25 mouse cellular contexts compared by ENCODE assay signal in genomic region chr14:11608366-11608765, GRCm38 (mm10). TPM values are rescaled to one million over a fixed set of nuclear protein-coding genes. Genes with fewer than 3 reads are reported as not detected.
A peak's percentile ranks its signal among the peaks of the same experiment; 100 is the strongest.
DNase-seq lines count a peak whose midpoint lies in the region; ATAC-seq lines count a peak whose summit lies in the region.
"Had no signal": no experiment of that assay in that cellular context is flagged by ENCODE, and none has a peak within 500 bp of the region (broad histone marks: within the 10 kb centered on the region; RNA-seq: fewer than 3 reads in every experiment).

No protein-coding gene starts in this region.

- no peak overlapping the region for H3K4me3 ChIP-seq in neural tube, embryonic 15.5 days (replicated peaks)
- H3K4me3 ChIP-seq: embryonic facial prominence, embryonic 12.5 days; embryonic facial prominence, embryonic 15.5 days; gastrocnemius, adult 2 months; hindbrain, embryonic 10.5 days had no signal

- H3K9ac ChIP-seq in neural tube, embryonic 15.5 days (replicated peaks) = no peak overlapping the region
- H3K9ac ChIP-seq: embryonic facial prominence, embryonic 12.5 days; embryonic facial prominence, embryonic 15.5 days; forebrain, postnatal 0 days; hindbrain, embryonic 14.5 days had no signal

- H3K27me3 ChIP-seq in neural tube, embryonic 15.5 days (replicated peaks) = no peaks in the 10 kb centered on the region
- H3K27me3 ChIP-seq: CH12.LX; embryonic facial prominence, embryonic 12.5 days; embryonic facial prominence, embryonic 15.5 days; Patski had no signal

- peak; percentile 60 to 65 for DNase-seq in cerebellum, postnatal 14 days
- DNase-seq in cerebellum, adult 9-10 months = no peak
- DNase-seq in left cerebral cortex, postnatal 4 days = peak; percentile 28
- no peak for DNase-seq in left cerebral cortex, postnatal 36 days (ENCODE audit: low spot score in 2 of 2)
- no peak for DNase-seq in neural tube, embryonic 10.5 days (ENCODE audit: extremely low spot score, low spot score)
- DNase-seq: adrenal gland, postnatal 10 days; adrenal gland, postnatal 36 days; B cell, adult 2 months; cerebellum, adult 18-20 months; cerebellum, adult 9-11 months; forebrain, postnatal 0 days; gastrocnemius, adult 2 months; gastrocnemius, postnatal 14 days; heart, adult 11 months had no signal

- peaks cover 23% of the 10 kb centered on the region for H3K4me1 ChIP-seq in neural tube, embryonic 15.5 days

- intact Hi-C loops in left cerebral cortex, postnatal 4 days (cut with DNase I) = no loop called here
- intact Hi-C loops in left cerebral cortex, postnatal 36 days (cut with DNase I) = no loop called here

- no peak overlapping the region for H3K27ac ChIP-seq in neural tube, embryonic 15.5 days (replicated peaks)
- H3K27ac ChIP-seq: embryonic facial prominence, embryonic 12.5 days; embryonic facial prominence, embryonic 15.5 days; gastrocnemius, adult 2 months; hindbrain, embryonic 10.5 days; hindbrain, embryonic 14.5 days had no signal

- peak; percentile 33; the same call in 1 of the 2 replicates for ATAC-seq in neural tube, embryonic 15.5 days (ENCODE audit: low FRiP score)
- ATAC-seq: forebrain, embryonic 14.5 days; forebrain, postnatal 0 days; Patski had no signal

- no peaks in the 10 kb centered on the region for H3K36me3 ChIP-seq in neural tube, embryonic 15.5 days
- H3K36me3 ChIP-seq: embryonic facial prominence, embryonic 12.5 days; embryonic facial prominence, embryonic 15.5 days; G1E; hindbrain, embryonic 10.5 days had no signal

- 45% methylated on average over 8 of the region's 8 CpGs for WGBS in neural tube, embryonic 15.5 days

- H3K4me2 ChIP-seq in neural tube, embryonic 15.5 days = no peak overlapping the region
- H3K4me2 ChIP-seq: embryonic facial prominence, embryonic 12.5 days; embryonic facial prominence, embryonic 15.5 days; heart, embryonic 11.5 days; hindbrain, embryonic 14.5 days had no signal

- H3K9me3 ChIP-seq in neural tube, embryonic 15.5 days (replicated peaks) = no peaks in the 10 kb centered on the region
- H3K9me3 ChIP-seq: embryonic facial prominence, embryonic 12.5 days; embryonic facial prominence, embryonic 15.5 days; hindbrain, embryonic 10.5 days had no signal

RNA-seq across cellular contexts. Expression of gene Ptprg, which starts 55.0 kb away (rescaled TPM):
- total RNA-seq in left cerebral cortex, postnatal 4 days (2021) = 100 to 1,000 TPM; 127 to 141 TPM
- total RNA-seq in left cerebral cortex, postnatal 36 days (2021) = 100 to 1,000 TPM in 1 of 2 experiments, 10 to 100 TPM in 1; 95.1 to 108 TPM
- polyA plus RNA-seq in neural tube, embryonic 15.5 days (2015; fragmentation: Nextera tagmentation; extraction: Ambion mirVana) = 36.2 and 40.4 TPM in 2 replicates
- total RNA-seq: common myeloid progenitor, adult 5-6 weeks had no signal
- polyA plus RNA-seq: G1E had no signal

Comparison
In these comparisons a context has a peak if more than half of its experiments do, and no peak if none do; other contexts are left out.
1. DNase-seq: peak in cerebellum, postnatal 14 days (2 of 2) and left cerebral cortex, postnatal 4 days (single experiment); none in cerebellum, adult 9-10 months (single experiment), left cerebral cortex, postnatal 36 days (0 of 2) and neural tube, embryonic 10.5 days (single experiment).